Mouse (Mus musculus) spleen, adult 18-20 months (tissue): ENCODE data around the gene Mlycd.
"Not testable (repeated sequence)": the region's sequence is repeated elsewhere in the genome, so short reads cannot be mapped to it uniquely, and the experiment has no call there.

ENCODE experiments used
- DNase-seq, 2 experiments: peaks; one replicate each; pipeline ENCODE4 v3.0.0; 2022; ENCODE audit warnings: mixed read lengths in 2 of 2

The Mlycd gene

DNA sequence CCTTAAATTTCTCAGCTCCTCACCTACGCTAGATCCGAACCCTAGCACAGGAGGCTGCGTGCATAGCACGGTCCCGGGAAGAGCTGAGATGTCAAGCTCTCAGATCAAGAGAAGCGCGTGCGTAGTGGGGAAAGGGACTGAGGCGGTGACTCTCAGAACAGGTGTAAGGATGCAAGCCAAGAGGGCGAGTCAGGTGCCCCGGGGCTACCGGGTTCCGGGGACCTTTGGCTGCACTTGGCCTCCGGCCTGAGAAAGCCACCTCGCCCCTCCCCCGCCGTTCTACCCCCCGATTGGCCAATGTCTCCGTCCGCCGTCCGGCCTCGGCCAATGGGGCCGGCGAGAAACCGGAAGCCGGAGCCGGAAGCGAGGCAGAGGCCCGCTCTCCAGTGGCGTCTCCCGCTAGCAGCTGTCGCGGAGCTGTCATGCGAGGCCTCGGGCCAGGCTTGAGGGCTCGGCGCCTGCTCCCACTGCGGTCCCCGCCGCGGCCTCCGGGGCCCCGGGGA is at the start of gene Mlycd:
Mlycd (plus strand) TSS at position 355 of the 503 bp plus-strand sequence.
- peak; percentile 88 to 89 for DNase-seq

GRCm38 (mm10) chr8:119345029-119345682 is 49.5 kb upstream of the Mlycd start:
- no peak for DNase-seq

DNA sequence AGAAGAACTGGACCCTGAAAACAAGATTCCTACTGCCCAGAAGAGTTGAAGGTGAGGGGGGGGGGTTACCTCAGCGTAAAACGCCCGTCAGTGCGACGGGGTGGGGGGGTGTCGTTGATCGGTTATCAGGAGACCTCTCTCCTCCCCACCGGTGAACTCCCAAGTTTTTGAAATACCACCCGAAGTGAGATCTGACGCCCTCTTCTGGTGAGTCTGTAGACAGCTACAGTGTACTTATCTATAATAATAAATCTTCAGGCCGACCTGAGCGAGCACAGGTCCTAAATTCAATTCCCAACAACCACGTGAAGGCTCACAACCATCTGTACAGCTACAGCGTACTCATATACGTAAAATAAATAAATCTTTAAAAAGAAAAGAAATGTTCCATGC is 49.0 kb upstream of the Mlycd start:
- no peak for DNase-seq

- DNase-seq: no peak
Observed at GRCm38 (mm10) chr8:119351647-119352046, 43.0 kb upstream of the Mlycd start.

- no peak for DNase-seq
Observed at GRCm38 (mm10) chr8:119352977-119353658, 41.6 kb upstream of the Mlycd start.

- DNase-seq: no peak
Observed at GRCm38 (mm10) chr8:119353659-119354023, 41.0 kb upstream of the Mlycd start.

DNA sequence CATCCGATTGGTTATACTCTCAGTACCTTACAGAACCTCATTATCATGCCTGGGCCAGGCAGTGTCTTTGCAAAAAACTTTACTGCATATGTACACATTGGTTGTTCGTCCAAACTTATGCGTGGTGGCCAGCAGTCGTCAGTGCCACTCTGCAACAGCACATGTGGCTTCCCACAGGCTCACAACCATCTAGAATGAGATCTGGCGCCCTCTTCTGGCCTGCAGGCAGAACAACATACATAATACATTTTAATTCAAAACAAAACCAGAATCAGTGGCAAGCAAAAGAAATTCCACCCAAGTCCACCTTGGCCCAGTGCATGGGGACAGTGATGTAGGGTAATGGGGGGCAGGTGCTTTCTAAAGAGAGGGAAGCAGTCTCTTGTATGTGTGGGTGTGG is 38.0 kb upstream of the Mlycd start:
- not testable (repeated sequence) for DNase-seq

- no peak for DNase-seq
Observed at GRCm38 (mm10) chr8:119358175-119358574, 36.5 kb upstream of the Mlycd start.

DNA sequence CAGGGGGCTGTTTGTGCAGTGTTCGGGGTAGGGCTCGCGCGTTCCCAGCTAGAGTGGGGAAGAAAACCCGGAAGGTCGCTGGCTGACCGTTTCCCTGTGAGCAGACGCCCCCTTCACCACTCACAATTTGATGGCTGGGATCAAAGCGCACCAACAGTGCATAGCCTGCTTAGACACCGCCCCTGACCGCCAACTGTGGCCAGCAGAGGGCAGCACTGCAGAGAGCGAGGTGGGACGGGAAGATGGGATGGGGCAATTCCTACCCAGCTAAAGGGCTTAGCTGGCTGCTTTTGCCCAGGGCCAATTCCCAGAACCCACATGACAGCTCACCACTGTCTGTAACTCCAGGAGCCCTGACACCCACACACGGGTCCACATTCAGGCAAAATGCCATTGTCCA is 35.8 kb upstream of the Mlycd start:
- DNase-seq: peak in 1 of 2 experiments; percentile 54

GRCm38 (mm10) chr8:119360686-119361295 is 33.9 kb upstream of the Mlycd start:
- DNase-seq: no peak

- DNase-seq: not testable (repeated sequence)
Observed at GRCm38 (mm10) chr8:119374716-119375115, 20.0 kb upstream of the Mlycd start.

GRCm38 (mm10) chr8:119378476-119378875 is 16.2 kb upstream of the Mlycd start:
- DNase-seq: no peak

GRCm38 (mm10) chr8:119380619-119381018 is 14.1 kb upstream of the Mlycd start:
- DNase-seq: peak in 1 of 2 experiments; percentile 37

GRCm38 (mm10) chr8:119384478-119384877 is 10.2 kb upstream of the Mlycd start:
- peak in 1 of 2 experiments; percentile 60 for DNase-seq

GRCm38 (mm10) chr8:119385854-119386253 is 8.8 kb upstream of the Mlycd start:
- DNase-seq: no peak

DNA sequence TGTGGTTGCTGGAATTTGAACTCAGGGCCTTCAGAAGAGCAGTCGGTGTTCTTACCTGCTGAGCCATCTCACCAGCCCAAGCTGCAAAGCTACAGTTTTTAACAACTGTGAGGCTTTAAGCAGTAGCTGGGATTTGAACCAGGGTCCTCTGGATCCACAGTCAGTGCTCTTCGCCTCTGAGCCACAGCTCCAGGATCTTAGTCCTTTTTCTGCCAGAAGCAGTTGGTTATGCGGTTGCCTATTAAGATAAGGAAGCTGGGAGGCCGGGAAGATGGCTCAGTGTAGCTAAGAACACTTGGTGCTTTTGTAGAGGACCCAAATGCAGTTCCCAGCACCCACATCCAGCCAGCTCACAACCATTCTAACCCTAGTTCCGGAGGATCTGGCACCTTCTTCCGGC is 7.7 kb upstream of the Mlycd start:
- no peak for DNase-seq

GRCm38 (mm10) chr8:119394097-119394496 is 581 bp upstream of the Mlycd start:
- no peak for DNase-seq

- no peak for DNase-seq
Observed at GRCm38 (mm10) chr8:119395072-119395950, 633 bp downstream of the Mlycd start.

- DNase-seq: no peak
Observed at GRCm38 (mm10) chr8:119398558-119398957, 3.9 kb downstream of the Mlycd start.

DNA sequence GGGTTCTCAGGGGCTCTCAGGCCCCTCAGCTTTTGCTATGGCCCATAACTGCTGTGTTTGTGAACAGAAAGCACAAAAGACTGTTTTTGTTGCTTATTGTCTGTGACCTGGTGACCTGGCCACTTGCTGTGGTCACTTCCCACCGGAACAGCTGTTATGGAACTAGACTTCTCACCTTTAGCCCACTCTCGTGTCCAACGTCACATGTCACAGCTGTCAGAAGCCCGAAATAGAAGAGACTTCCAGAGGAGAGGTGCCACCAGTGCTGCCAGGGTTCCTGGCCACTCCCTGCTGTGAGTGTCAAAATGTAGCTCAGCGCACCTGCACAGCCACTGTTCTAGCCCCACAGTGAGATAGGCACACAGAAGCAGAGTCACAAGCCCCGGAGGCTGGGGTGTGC is 4.6 kb downstream of the Mlycd start:
- no peak for DNase-seq

- no peak for DNase-seq
Observed at GRCm38 (mm10) chr8:119400122-119400671, 5.5 kb downstream of the Mlycd start.

DNA sequence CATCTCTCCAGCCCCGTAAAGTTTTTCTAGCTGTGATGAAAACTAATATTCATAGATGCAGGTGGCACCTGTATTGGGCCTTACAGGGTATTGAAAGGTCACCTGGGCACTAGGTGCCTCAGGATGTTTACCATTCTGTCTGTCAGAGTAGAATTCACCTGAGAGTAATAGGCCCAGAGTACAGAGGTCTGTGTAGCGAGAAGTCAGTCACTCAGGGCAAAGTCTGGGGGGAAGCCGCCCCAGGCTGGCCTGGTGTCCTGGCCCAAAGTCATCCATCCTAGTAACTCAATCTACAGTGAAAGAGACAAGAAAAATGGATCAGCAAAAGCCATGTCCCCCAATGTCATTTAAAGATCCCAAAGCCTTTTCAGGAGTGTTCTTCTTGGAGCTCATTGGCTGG is 6.2 kb downstream of the Mlycd start:
- DNase-seq: no peak

- DNase-seq: no peak
Observed at GRCm38 (mm10) chr8:119403912-119404311, 9.2 kb downstream of the Mlycd start.
